Mouse (Mus musculus): ENCODE measurements around the gene Rnf25. TPM values are rescaled to one million over a fixed set of nuclear protein-coding genes. Genes with fewer than 3 reads are reported as not detected.
A peak's percentile ranks its signal among the peaks of the same experiment; 100 is the strongest.

Gene Rnf25
- 41.6 and 45.9 TPM in 2 replicates for polyA plus RNA-seq (2015; fragmentation: Nextera tagmentation; extraction: Ambion mirVana)

GRCm38 (mm10) chr1:74601267-74601962 lies at the start of gene Rnf25, which contains the start of gene Stk36:
Rnf25 (minus strand) TSS chr1:74601397.
Stk36 (plus strand) TSS chr1:74601445.
- Histone ChIP-seq H3K4me3 (peak within 1 kb of the TSS; percentile 92), H3K36me3 (peaks cover 46% of the 10 kb centered on the region), H3K4me2 (replicated peaks) (peak within 1 kb of the TSS; percentile 89), H3K27me3 (no peaks in the 10 kb centered on the region), H3K27ac (no peak within 1 kb of the TSS), H3K4me1 (peaks cover 13% of the 10 kb centered on the region), H3K9me3 (no peaks in the 10 kb centered on the region), H3K9ac (peak within 1 kb of the TSS; percentile 94)
- WGBS: 8% methylated on average over 25 of the region's 25 CpGs
- ATAC-seq (ENCODE audit: low FRiP score, low read depth): peak; percentile 90

- H3K4me3 ChIP-seq: no peak overlapping the region
- ATAC-seq (ENCODE audit: low FRiP score, low read depth): no peak
- no peaks in the 10 kb centered on the region for H3K9me3 ChIP-seq
- H3K36me3 ChIP-seq: no peaks in the 10 kb centered on the region
- no peak overlapping the region for H3K27ac ChIP-seq
- no peak overlapping the region for H3K9ac ChIP-seq
- no peak overlapping the region for H3K4me2 ChIP-seq (replicated peaks)
- no peaks in the 10 kb centered on the region for H3K27me3 ChIP-seq
- no peaks in the 10 kb centered on the region for H3K4me1 ChIP-seq
These were observed 42.7 kb upstream of the Rnf25 start for GRCm38 (mm10) chr1:74643926-74644325.

- H3K9ac ChIP-seq: no peak overlapping the region
- H3K9me3 ChIP-seq: no peaks in the 10 kb centered on the region
- H3K4me2 ChIP-seq (replicated peaks): no peak overlapping the region
- no peak overlapping the region for H3K4me3 ChIP-seq
- ATAC-seq (ENCODE audit: low FRiP score, low read depth): no peak
- H3K27ac ChIP-seq: no peak overlapping the region
- 83% methylated on average over 2 of the region's 2 CpGs for WGBS
- H3K36me3 ChIP-seq: no peaks in the 10 kb centered on the region
- H3K4me1 ChIP-seq: no peaks in the 10 kb centered on the region
- no peaks in the 10 kb centered on the region for H3K27me3 ChIP-seq
These were observed 42.3 kb upstream of the Rnf25 start for GRCm38 (mm10) chr1:74643524-74643923.

- Histone ChIP-seq H3K9me3 (no peaks in the 10 kb centered on the region), H3K27me3 (no peaks in the 10 kb centered on the region), H3K36me3 (peaks cover 40% of the 10 kb centered on the region), H3K27ac (no peak overlapping the region), H3K4me3 (no peak overlapping the region), H3K9ac (no peak overlapping the region), H3K4me2 (replicated peaks) (no peak overlapping the region), H3K4me1 (no peaks in the 10 kb centered on the region)
- WGBS: 84% methylated on average over 4 of the region's 4 CpGs
- no peak for ATAC-seq (ENCODE audit: low FRiP score, low read depth)
These were observed 31.5 kb upstream of the Rnf25 start for GRCm38 (mm10) chr1:74632734-74633133.

GRCm38 (mm10) chr1:74628001-74628400 lies 26.8 kb upstream of the Rnf25 start:
- WGBS: 46% methylated on average over 7 of the region's 7 CpGs
- Histone ChIP-seq H3K9me3 (no peaks in the 10 kb centered on the region), H3K4me2 (replicated peaks) (no peak overlapping the region), H3K9ac (no peak overlapping the region), H3K4me3 (no peak overlapping the region), H3K27me3 (no peaks in the 10 kb centered on the region), H3K27ac (no peak overlapping the region), H3K36me3 (peaks cover 42% of the 10 kb centered on the region), H3K4me1 (no peaks in the 10 kb centered on the region)
- ATAC-seq (ENCODE audit: low FRiP score, low read depth): no peak

- H3K4me3 ChIP-seq: no peak overlapping the region
- no peak overlapping the region for H3K4me2 ChIP-seq (replicated peaks)
- ATAC-seq (ENCODE audit: low FRiP score, low read depth): no peak
- no peaks in the 10 kb centered on the region for H3K4me1 ChIP-seq
- no peaks in the 10 kb centered on the region for H3K27me3 ChIP-seq
- no peak overlapping the region for H3K27ac ChIP-seq
- peaks cover 53% of the 10 kb centered on the region for H3K36me3 ChIP-seq
- H3K9ac ChIP-seq: no peak overlapping the region
- WGBS: 81% methylated on average over 4 of the region's 4 CpGs
- H3K9me3 ChIP-seq: no peaks in the 10 kb centered on the region
These were observed 24.9 kb upstream of the Rnf25 start for GRCm38 (mm10) chr1:74626076-74626475.

- Histone ChIP-seq H3K9me3 (no peaks in the 10 kb centered on the region), H3K4me3 (no peak overlapping the region), H3K27me3 (no peaks in the 10 kb centered on the region), H3K4me1 (no peaks in the 10 kb centered on the region), H3K27ac (no peak overlapping the region), H3K36me3 (peaks cover 50% of the 10 kb centered on the region), H3K4me2 (replicated peaks) (no peak overlapping the region), H3K9ac (no peak overlapping the region)
- ATAC-seq (ENCODE audit: low FRiP score, low read depth): no peak
- 100% methylated on average over 1 of the region's 1 CpGs for WGBS
These were observed 23.0 kb upstream of the Rnf25 start for GRCm38 (mm10) chr1:74624183-74624582.

GRCm38 (mm10) chr1:74600501-74601266 lies 513 bp downstream of the Rnf25 start:
- no peak overlapping the region for H3K27ac ChIP-seq

GRCm38 (mm10) chr1:74594434-74594833 lies 6.8 kb downstream of the Rnf25 start:
- Histone ChIP-seq H3K27me3 (no peaks in the 10 kb centered on the region), H3K27ac (no peak overlapping the region), H3K9ac (no peak overlapping the region), H3K9me3 (no peaks in the 10 kb centered on the region), H3K4me3 (no peak overlapping the region), H3K4me2 (replicated peaks) (no peak overlapping the region), H3K36me3 (peaks cover 88% of the 10 kb centered on the region), H3K4me1 (no peaks in the 10 kb centered on the region)
- no peak for ATAC-seq (ENCODE audit: low FRiP score, low read depth)
- WGBS: 90% methylated on average over 8 of the region's 8 CpGs

More at GRCm38 (mm10) chr1:74600501-74601266, 513 bp downstream of the Rnf25 start:
- peak; percentile 71 for ATAC-seq (ENCODE audit: low FRiP score, low read depth)
- no peaks in the 10 kb centered on the region for H3K27me3 ChIP-seq
- peaks cover 13% of the 10 kb centered on the region for H3K4me1 ChIP-seq
- peak overlapping the region; percentile 92 for H3K4me3 ChIP-seq
- 7% methylated on average over 26 of the region's 26 CpGs for WGBS
- H3K9me3 ChIP-seq: no peaks in the 10 kb centered on the region
- peaks cover 48% of the 10 kb centered on the region for H3K36me3 ChIP-seq
- H3K9ac ChIP-seq: peak overlapping the region; percentile 94
- peak overlapping the region; percentile 89 for H3K4me2 ChIP-seq (replicated peaks)

GRCm38 (mm10) chr1:74587773-74588445 lies 13.3 kb downstream of the Rnf25 start, which contains the start of the genes Zfp142 and Bcs1l:
Zfp142 (minus strand) TSS chr1:74588246.
Bcs1l (plus strand) TSS chr1:74588289.
- peak within 1 kb of the TSS; percentile 78 for H3K27ac ChIP-seq
- peak within 1 kb of the TSS; percentile 88 for H3K4me3 ChIP-seq
- peaks cover 42% of the 10 kb centered on the region for H3K36me3 ChIP-seq
- H3K27me3 ChIP-seq: no peaks in the 10 kb centered on the region
- H3K4me2 ChIP-seq (replicated peaks): peak within 1 kb of the TSS; percentile 93
- H3K9me3 ChIP-seq: no peaks in the 10 kb centered on the region
- under 1% methylated on average over 48 of the region's 48 CpGs for WGBS
- H3K4me1 ChIP-seq: peaks cover 28% of the 10 kb centered on the region
- H3K9ac ChIP-seq: peak within 1 kb of the TSS; percentile 80
- peak; percentile 99 for ATAC-seq (ENCODE audit: low FRiP score, low read depth)

GRCm38 (mm10) chr1:74587233-74587772 lies 13.9 kb downstream of the Rnf25 start:
- WGBS: under 1% methylated on average over 24 of the region's 24 CpGs
- peaks cover 28% of the 10 kb centered on the region for H3K4me1 ChIP-seq
- H3K27me3 ChIP-seq: no peaks in the 10 kb centered on the region
- ATAC-seq (ENCODE audit: low FRiP score, low read depth): no peak
- peak overlapping the region; percentile 93 for H3K4me2 ChIP-seq (replicated peaks)
- H3K4me3 ChIP-seq: peak overlapping the region; percentile 88
- H3K9ac ChIP-seq: peak overlapping the region; percentile 80
- H3K27ac ChIP-seq: peak overlapping the region; percentile 78
- H3K9me3 ChIP-seq: no peaks in the 10 kb centered on the region
- H3K36me3 ChIP-seq: peaks cover 46% of the 10 kb centered on the region
